Mouse (Mus musculus) kidney, adult 2 months (tissue): ENCODE measurements around the gene Maml3.

Experiments used
- CTCF ChIP-seq: fragments of 200-500 bp; conservative IDR thresholded peaks from 2 replicates; pipeline ENCODE4 v1.5.1; 2011; ENCODE audit warnings: low read depth, mild to moderate bottlenecking, control low read depth, low read length, moderate library complexity, mixed read lengths; ENCODE audit not compliant: insufficient read depth, insufficient read length
- POLR2A ChIP-seq: fragments of 200-500 bp; IDR thresholded peaks from one replicate; pipeline ENCODE4 v1.6.1; 2011; ENCODE audit warnings: low read depth, low read length, control low read depth

DNA sequence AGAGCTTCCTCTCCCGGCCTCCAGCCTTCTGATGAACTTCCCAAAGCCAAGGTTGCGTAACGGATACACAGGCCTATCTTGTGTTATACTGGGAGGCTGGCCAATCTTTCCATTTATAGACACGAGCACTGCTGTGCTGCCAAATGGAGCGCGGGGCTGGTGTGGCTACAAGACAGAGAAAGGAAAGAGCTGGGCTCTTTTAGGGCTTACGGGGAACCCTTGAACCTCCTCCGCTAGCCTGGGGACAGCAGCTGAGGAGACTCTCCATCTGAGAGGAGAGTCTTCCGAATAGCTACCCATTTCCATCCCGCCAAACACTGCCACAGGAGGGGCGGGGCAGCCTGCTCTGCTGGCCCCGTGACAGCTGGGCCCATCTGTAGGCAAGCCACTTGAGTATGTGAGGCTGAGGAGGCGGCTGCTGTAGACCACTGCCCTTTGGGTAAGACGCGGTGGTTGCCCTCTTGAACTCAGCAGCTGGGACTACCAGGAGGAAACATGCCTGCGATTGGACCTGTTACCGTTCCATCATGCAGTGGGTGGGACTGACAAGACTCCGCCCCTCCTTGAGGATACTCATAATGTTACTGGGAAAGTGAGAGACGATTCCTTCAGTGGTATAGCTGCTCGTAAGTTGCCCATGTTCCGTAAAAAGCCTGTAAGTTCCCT, 396.0 kb downstream of the Maml3 start:
- TF ChIP-seq CTCF: no peak
- peak; percentile 11 for TF ChIP-seq POLR2A
